Mouse (Mus musculus) CH12.LX (cell line): Measurements from ENCODE around the gene Ptprcap. TPM values are rescaled to one million over a fixed set of nuclear protein-coding genes. Genes with fewer than 3 reads are reported as not detected.
A peak's percentile ranks its signal among the peaks of the same experiment; 100 is the strongest.

Source experiments
- DNase-seq: peaks from one replicate; pipeline ENCODE4 v3.0.0-alpha.2; 2013; ENCODE audit errors: extremely low read depth
- H3K27ac ChIP-seq: 2 replicates; pipeline ENCODE4 v1.5.1; 2012; ENCODE audit warnings: low read depth, mild to moderate bottlenecking, control low read depth, moderate library complexity; ENCODE audit not compliant: insufficient read depth
- H3K27me3 ChIP-seq: replicated peaks from 2 replicates; pipeline ENCODE3; 2012; ENCODE audit warnings: inconsistent platforms
- H3K36me3 ChIP-seq, 2 experiments: replicated peaks in 1 of 2; 2 replicates each; pipeline versions ENCODE3 to v1.6.1; 2012; ENCODE audit warnings: inconsistent platforms in 1 of 2, low read length in 1 of 2, mild to moderate bottlenecking in 1 of 2, mixed read lengths in 1 of 2, moderate library complexity in 1 of 2; ENCODE audit not compliant: control insufficient read depth in 1 of 2, insufficient read depth in 1 of 2
- H3K4me1 ChIP-seq, 2 experiments: 2 replicates each; pipeline ENCODE4 v1.6.1; 2012; ENCODE audit warnings: inconsistent platforms in 1 of 2, moderate library complexity in 1 of 2; ENCODE audit not compliant: insufficient read depth in 2 of 2, control insufficient read depth in 1 of 2
- H3K4me2 ChIP-seq: 2 replicates; pipeline ENCODE4 v1.6.1; 2012; ENCODE audit warnings: low read depth, mild to moderate bottlenecking, control low read depth; ENCODE audit not compliant: poor library complexity, insufficient read depth, severe bottlenecking
- H3K4me3 ChIP-seq, 3 experiments: fragments of 150-350 bp in 1 of 3; sonication (generic) in 1 of 3; replicated peaks in 1 of 3; 2 replicates each; pipeline versions ENCODE3 to v1.5.1; 2011 to 2012; ENCODE audit warnings: low read depth in 2 of 3, low read length in 2 of 3, mild to moderate bottlenecking in 2 of 3, moderate library complexity in 2 of 3, control low read depth in 1 of 3, improper control_type of control experiment in 1 of 3, inconsistent platforms in 1 of 3, mixed read lengths in 1 of 3; ENCODE audit not compliant: poor library complexity in 1 of 3
- H3K79me2 ChIP-seq: replicated peaks from 2 replicates; pipeline ENCODE4 v1.6.1; 2012; ENCODE audit warnings: mild to moderate bottlenecking, moderate library complexity; ENCODE audit not compliant: control insufficient read depth, poor library complexity, insufficient read depth, severe bottlenecking; ENCODE audit errors: extremely low read depth
- H3K9ac ChIP-seq: 2 replicates; pipeline ENCODE4 v1.6.1; 2012; ENCODE audit warnings: low read depth, mild to moderate bottlenecking, control low read depth, moderate library complexity; ENCODE audit not compliant: insufficient read depth
- H3K9me3 ChIP-seq: replicated peaks from 2 replicates; pipeline ENCODE3; 2012; ENCODE audit warnings: low read length, inconsistent platforms, mixed read lengths
- CHD1 ChIP-seq: IDR thresholded peaks from 2 replicates; pipeline ENCODE4 v1.6.1; 2012; ENCODE audit warnings: low read depth, low read length, improper control_type of control experiment, inconsistent platforms
- ELF1 ChIP-seq: IDR thresholded peaks from 2 replicates; pipeline ENCODE4 v1.6.1; 2014; ENCODE audit warnings: low read depth, mild to moderate bottlenecking, inconsistent platforms, low read length, improper control_type of control experiment
- IRF4 ChIP-seq: IDR thresholded peaks from 2 replicates; pipeline ENCODE4 v1.6.1; 2014; ENCODE audit warnings: low read depth, mild to moderate bottlenecking, inconsistent platforms, low read length, improper control_type of control experiment
- KAT2A ChIP-seq: IDR thresholded peaks from 2 replicates; pipeline ENCODE4 v1.6.1; 2012; ENCODE audit warnings: low read length, improper control_type of control experiment, inconsistent platforms; ENCODE audit not compliant: insufficient replicate concordance
- MAZ ChIP-seq: IDR thresholded peaks from 2 replicates; pipeline ENCODE4 v1.6.1; 2012; ENCODE audit warnings: low read depth, mild to moderate bottlenecking, inconsistent platforms, low read length, improper control_type of control experiment, moderate library complexity
- MXI1 ChIP-seq: IDR thresholded peaks from 2 replicates; pipeline ENCODE4 v1.6.1; 2011; ENCODE audit warnings: mild to moderate bottlenecking, low read depth, low read length, improper control_type of control experiment
- PAX5 ChIP-seq: IDR thresholded peaks from 2 replicates; pipeline ENCODE4 v1.6.1; 2012; ENCODE audit warnings: low read length, inconsistent platforms, mixed read lengths
- POLR2AphosphoS2 ChIP-seq: IDR thresholded peaks from 2 replicates; pipeline ENCODE4 v1.6.1; 2011; ENCODE audit warnings: low read depth, low read length, improper control_type of control experiment
- RAD21 ChIP-seq: IDR thresholded peaks from 2 replicates; pipeline ENCODE4 v1.6.1; 2011; ENCODE audit warnings: low read depth, mild to moderate bottlenecking, low read length, improper control_type of control experiment, moderate library complexity
- RCOR1 ChIP-seq: conservative IDR thresholded peaks from 2 replicates; pipeline ENCODE4 v1.6.1; 2012; ENCODE audit warnings: low read depth, mild to moderate bottlenecking, inconsistent platforms, low read length, improper control_type of control experiment
- SIN3A ChIP-seq: IDR thresholded peaks from 2 replicates; pipeline ENCODE4 v1.6.1; 2012; ENCODE audit warnings: low read length, improper control_type of control experiment, inconsistent platforms
- TBP ChIP-seq: conservative IDR thresholded peaks from 2 replicates; pipeline ENCODE4 v1.6.1; 2011; ENCODE audit warnings: low read depth, low read length, improper control_type of control experiment
- TCF12 ChIP-seq: IDR thresholded peaks from 2 replicates; pipeline ENCODE4 v1.6.1; 2014; ENCODE audit warnings: low read depth, mild to moderate bottlenecking, inconsistent platforms, low read length, improper control_type of control experiment
- UBTF ChIP-seq: IDR thresholded peaks from 2 replicates; pipeline ENCODE4 v1.6.1; 2012; ENCODE audit warnings: low read depth, mild to moderate bottlenecking, inconsistent platforms, low read length, improper control_type of control experiment, moderate library complexity
- USF1 ChIP-seq: IDR thresholded peaks from 2 replicates; pipeline ENCODE4 v1.6.1; 2014; ENCODE audit warnings: low read depth, mild to moderate bottlenecking, inconsistent platforms, low read length, improper control_type of control experiment
- USF2 ChIP-seq: conservative IDR thresholded peaks from 2 replicates; pipeline ENCODE4 v1.6.1; 2011; ENCODE audit warnings: low read depth, low read length, improper control_type of control experiment
- dilution Hi-C: fragments of 300-500 bp; cut with MboI; formaldehyde crosslinking; loops from 2 replicates; pipeline ENCODE4 v1.14.3; 2020; ENCODE audit warnings: low sequenced_read_pairs; ENCODE audit not compliant: extremely low pct_unique_long_range_greater_than_20kb, extremely low pct_ligation_motif_present
- in situ Hi-C: fragments of 300-500 bp; cut with MboI; formaldehyde crosslinking; loops from 3 replicates; pipeline ENCODE4 v1.14.3; 2019; ENCODE audit warnings: low sequenced_read_pairs, low pct_ligation_motif_present, low pct_unique_long_range_greater_than_20kb, mixed read lengths
- polyA plus RNA-seq: library from polyadenylated mRNA; unstranded; fragments of >175 nt; gene quantifications from 2 replicates; pipeline ENCODE4 v1.2.1, GENCODE M21; 2012; ENCODE audit warnings: low read depth; ENCODE audit not compliant: insufficient read length
- total RNA-seq, 2 experiments: library from RNA; depleted of rRNA; stranded (reverse); fragments of 300-350 nt in 1 of 2; fragments of >200 nt in 1 of 2; gene quantifications; 2 replicates each; pipeline ENCODE4 v1.2.3; 2012 to 2014

Ptprcap gene
- total and polyA plus RNA-seq, 3 experiments = 343 to 447 (median 438) TPM

DNA sequence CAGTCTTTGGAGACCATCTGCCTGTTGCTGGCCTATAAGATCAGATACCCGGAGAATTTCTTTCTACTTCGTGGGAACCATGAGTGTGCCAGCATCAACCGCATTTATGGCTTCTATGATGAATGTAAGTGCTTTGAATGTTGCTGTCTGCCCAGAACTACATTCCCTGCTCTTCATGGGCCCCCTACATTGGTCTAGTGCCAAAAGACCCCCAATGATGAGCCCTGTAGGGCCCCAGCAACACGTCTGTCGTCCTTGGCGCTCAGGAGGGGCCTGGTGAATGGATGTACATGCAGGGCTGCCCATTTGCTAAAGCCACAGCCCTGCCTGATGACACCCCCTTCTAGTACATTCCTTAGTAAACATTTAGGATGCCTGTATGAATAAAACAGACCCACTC, 39.7 kb downstream of the Ptprcap start:
- DNase-seq = no peak
- Histone ChIP-seq H3K79me2 (peaks cover 45% of the 10 kb centered on the region), H3K4me2 (peak overlapping the region; percentile 52), H3K9ac (peak overlapping the region; percentile 74), H3K4me3 (peak overlapping the region; percentile 84 to 89 (median 85)), H3K36me3 (peaks cover 48 to 62% of the 10 kb centered on the region in 2 experiments), H3K27ac (no peak overlapping the region), H3K4me1 (peaks cover 16 to 60% of the 10 kb centered on the region in 2 experiments), H3K9me3 (no peaks in the 10 kb centered on the region), H3K27me3 (no peaks in the 10 kb centered on the region)
- peak; percentile 4; the same call in 1 of the 2 replicates for TF ChIP-seq POLR2AphosphoS2
- no peak for TF ChIP-seq RCOR1
- in situ Hi-C loops (no loop called here), dilution Hi-C loops (no loop called here)

DNA sequence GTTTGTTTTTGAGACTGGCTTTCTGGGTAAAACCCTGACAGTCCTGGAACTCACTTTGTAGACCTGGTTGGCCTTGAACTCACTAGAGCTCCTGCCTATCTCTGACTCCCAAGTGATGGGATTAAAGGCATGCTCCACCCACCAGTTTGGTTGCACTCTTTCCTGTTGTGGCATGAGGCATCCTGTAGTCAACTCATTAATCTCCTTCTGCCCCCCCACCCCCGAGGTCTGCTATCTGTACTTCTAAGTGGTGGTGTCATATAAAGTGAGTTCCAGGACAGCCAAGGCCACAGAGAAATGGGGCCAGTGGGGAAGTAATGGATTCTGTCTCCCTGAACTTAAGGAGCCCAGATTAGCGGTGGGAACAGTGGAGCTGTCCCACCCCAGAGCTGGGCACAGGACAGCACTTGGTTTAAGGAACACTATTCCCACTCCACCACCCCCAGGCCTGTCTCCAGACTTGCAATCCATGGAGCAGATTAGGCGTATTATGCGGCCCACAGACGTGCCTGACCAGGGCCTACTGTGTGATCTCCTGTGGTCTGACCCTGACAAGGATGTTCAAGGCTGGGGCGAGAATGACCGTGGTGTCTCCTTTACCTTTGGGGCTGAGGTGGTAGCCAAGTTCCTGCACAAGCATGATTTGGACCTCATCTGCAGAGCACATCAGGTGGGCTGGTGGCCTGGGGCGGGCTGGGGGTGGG, 40.8 kb downstream of the Ptprcap start:
- Histone ChIP-seq H3K9ac (no peak overlapping the region), H3K4me1 (peaks cover 11 to 55% of the 10 kb centered on the region in 2 experiments), H3K27me3 (no peaks in the 10 kb centered on the region), H3K27ac (0 out of 2 replicates have a peak overlapping the region, but pooled peaks have one; percentile 11)
- dilution Hi-C loops = no loop called here
- no peak for TF ChIP-seq UBTF
- TF ChIP-seq USF2 = no peak
- TF ChIP-seq IRF4 = no peak
- TF ChIP-seq CHD1 = no peak
- TF ChIP-seq RAD21 = no peak
- no peak for TF ChIP-seq TBP
- TF ChIP-seq USF1 = no peak
- TF ChIP-seq TCF12 = no peak
- no peak for TF ChIP-seq MAZ
- no peak for TF ChIP-seq ELF1
- TF ChIP-seq MXI1 = no peak
- no peak for TF ChIP-seq PAX5
- no peak for TF ChIP-seq SIN3A
- no peak for TF ChIP-seq KAT2A
- TF ChIP-seq, all 38 proteins: peak for 0
- Histone ChIP-seq H3K4me2 (peak overlapping the region; percentile 52; the same call in 1 of the 2 replicates), H3K79me2 (peaks cover 38% of the 10 kb centered on the region), H3K4me3 (no peak overlapping the region), H3K36me3 (peaks cover 46 to 63% of the 10 kb centered on the region in 2 experiments), H3K9me3 (no peaks in the 10 kb centered on the region)
- in situ Hi-C loops = no loop called here
- DNase-seq = no peak
